Mouse (Mus musculus): ENCODE measurements around the gene Ptma.
"Not testable (repeated sequence)": the region's sequence is repeated elsewhere in the genome, so short reads cannot be mapped to it uniquely, and the experiment has no call there.

Ptma gene

DNA sequence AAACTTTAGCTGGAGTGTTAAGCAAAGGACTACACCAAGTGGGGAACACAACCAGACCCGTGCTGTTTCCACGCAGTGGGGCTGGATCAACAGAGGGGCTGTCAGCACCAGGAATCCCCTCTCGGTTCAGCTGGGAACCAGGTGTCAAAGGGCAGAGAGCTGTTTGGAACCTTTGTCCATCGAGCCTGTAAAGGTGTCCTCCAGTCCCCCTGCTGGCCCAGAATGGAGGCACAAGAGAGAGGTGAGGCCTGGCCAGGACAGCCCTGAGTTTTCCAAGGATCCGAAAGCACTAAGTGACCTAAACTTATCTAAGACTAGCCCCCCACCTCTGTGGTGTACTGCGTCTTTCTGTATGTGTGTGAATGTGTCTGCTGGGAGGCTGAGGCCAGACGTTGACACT is 6.2 kb upstream of the Ptma start:
- DNase-seq = peak; percentile 48 to 52

DNA sequence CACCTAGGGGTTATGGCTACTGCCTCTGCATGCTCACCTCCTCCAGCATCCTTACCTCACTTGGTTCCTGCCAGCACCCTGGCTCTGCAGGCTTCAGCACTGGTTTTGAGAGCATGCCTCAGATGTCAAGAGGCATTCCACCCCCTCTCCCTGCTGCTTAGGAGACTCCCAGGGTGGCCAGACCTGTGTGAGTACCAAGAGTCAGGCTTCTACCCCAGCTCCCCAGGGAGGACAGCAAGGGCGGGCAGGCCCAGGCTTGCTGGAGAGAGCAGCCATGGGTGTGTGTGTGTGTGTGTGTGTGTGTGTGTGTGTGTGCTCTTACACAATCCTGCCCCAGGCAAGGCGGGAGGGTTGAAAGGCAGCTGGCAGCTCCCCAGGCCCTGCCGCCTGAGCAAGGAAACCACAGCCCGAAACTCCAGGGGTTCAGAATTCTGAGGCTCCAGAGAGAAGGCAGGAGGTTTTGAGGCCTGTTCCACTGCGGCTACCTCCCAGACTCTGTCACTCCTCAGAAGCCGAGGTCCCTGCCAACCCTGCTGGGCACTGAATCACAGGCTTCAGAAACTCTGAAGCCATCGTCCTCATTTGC is 4.1 kb upstream of the Ptma start:
- DNase-seq = no peak

DNA sequence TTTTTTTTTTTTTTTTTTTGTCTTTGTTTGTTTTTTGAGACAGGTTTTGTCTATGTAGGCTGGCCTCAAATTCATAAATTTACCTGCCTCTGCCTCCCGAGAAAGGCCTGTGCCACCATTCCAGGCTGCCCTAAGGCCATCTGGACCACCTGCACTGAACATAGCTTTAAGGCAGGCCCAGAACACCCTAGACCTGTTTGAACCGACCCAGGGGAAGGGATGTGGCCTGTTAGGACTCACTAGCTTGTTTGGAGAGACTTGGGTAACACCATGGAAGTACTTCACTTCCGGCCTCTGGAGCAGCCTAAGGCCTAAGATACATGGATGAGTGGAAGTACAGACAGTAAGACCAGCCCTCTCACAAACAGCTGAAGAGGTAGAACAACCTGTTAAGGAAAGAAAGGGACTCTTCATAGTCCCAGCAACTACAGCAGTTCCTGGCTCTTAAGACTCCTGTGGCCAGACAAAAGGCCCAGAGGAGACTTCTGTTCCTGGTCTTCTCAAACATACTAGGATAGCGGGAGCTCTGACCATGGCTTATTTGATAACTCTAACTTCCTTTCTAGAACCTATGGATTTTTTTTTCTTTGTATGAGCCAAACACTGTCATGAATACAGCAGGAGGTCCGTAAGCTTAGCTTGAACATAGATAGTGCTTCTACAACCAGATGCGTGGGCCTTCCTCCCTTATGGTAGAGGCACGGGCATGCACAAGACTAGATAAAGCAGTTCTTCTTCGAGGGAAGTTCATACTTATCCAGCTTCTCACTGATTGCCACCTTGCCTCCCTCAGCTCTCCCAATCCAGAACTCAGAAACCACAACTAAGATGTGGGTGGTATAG is 2.5 kb upstream of the Ptma start:
- DNase-seq = no peak

DNA sequence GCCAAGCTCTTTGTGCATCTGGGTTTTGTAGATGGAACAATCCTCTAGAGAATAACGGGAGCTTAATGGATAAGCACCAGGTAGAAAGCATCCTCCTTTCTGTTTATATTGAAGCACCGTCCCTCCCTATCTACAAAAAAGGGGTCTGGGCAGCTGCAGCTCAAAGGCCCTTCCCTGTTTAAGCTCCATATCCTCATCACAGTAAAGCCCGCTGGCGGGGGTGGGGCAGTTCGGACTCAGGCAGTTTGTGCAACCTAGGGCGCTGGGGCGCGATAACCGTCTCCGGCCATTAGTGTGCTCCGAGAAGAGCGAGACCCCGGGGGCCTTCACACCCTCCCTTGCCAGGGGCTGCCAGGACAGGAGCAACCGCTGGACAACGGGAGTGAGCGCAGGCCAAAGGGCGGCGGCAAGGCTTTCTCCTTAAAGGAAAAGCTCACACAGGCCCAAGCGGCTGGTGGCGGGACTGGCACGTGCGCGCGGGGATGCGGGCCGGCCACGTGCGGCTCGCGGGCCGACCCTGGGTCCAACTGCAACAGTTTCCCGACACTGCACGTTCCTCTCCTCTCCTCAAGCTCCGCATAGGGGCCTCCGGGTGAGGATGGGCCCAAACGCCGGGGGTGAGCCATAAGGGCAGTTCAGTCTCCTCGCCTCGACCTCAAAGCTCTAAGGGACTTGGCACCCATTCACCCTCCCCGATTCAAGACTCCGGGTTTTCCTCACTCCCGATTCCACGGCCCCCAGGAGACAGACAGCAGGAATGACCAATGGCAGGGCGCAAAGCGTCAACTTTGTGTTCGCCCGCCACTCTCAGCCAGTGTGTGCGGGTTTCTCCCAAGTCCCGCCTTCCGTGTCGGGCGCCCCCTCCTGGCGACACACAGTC is 1.7 kb upstream of the Ptma start:
- DNase-seq = peak; percentile 98

DNA sequence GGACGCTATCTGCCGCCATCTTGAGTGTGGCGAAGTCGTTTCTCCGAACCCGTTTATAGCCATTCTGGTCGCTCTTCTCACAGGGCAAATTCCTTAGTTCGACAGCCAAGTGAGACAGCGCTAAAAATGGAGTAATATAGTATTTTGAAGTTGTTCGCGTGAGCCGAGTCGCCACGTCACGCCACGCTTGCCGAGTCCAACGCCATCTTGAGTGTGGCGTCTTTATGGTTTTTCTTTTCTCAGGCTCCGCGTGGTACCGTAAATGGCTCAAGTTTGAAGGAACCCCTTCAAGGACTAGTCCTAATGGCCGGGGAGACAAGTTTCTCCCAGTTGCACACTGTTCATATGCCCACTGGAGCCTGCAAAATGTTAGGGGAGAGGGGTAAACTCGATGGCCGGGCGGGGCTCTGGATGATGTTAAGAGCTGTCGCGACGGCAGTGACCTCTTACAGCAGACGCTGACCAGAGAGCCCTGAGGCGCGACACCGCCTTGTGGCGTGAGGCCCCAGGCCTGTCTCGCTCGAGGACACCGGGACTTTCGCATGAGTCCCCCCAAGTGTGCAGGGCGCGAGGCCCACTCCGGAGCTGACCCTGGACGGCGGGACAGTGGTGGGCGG is 919 bp upstream of the Ptma start:
- peak in 1 of 2 experiments; percentile 86 for DNase-seq

DNA sequence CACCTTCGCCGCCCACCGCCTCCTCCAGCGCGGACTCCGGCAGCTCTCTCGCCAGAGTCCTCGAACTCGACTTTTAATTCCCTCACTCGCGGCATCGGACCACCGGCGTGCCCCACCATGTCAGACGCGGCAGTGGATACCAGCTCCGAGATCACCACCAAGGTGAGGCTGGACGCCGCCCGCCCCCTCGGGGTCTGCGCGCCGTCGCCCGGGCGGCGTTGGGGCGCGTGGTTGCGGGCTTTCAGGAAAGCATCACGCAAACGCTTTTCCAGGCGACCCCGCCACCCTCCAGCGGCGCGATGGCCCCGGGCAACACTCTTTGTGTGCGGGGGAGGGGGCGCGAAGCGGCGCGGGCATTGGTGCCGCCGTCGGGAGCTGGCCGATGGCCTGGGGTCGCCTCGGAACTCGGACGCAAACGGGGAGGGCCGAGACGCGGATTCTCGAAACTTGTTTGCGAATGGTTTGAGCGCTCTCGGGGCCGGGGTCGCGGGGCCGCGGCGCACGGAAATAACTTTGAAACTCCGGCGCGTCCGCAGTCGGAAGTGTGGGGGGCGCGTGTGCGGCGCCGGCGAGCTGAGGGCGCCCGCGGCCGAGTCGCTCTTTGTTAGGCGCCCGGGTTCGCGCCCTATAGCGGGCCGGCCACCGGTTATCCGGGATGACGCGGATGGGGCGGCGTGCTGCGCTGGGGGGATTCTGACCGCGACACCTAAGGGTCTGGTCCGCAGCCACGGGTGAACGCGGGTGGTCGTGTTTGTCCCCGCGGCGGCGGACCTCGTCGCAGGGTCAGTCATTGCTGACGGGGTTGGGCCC is 468 bp downstream of the Ptma start:
- peak in 1 of 2 experiments; percentile 56 for DNase-seq

DNA sequence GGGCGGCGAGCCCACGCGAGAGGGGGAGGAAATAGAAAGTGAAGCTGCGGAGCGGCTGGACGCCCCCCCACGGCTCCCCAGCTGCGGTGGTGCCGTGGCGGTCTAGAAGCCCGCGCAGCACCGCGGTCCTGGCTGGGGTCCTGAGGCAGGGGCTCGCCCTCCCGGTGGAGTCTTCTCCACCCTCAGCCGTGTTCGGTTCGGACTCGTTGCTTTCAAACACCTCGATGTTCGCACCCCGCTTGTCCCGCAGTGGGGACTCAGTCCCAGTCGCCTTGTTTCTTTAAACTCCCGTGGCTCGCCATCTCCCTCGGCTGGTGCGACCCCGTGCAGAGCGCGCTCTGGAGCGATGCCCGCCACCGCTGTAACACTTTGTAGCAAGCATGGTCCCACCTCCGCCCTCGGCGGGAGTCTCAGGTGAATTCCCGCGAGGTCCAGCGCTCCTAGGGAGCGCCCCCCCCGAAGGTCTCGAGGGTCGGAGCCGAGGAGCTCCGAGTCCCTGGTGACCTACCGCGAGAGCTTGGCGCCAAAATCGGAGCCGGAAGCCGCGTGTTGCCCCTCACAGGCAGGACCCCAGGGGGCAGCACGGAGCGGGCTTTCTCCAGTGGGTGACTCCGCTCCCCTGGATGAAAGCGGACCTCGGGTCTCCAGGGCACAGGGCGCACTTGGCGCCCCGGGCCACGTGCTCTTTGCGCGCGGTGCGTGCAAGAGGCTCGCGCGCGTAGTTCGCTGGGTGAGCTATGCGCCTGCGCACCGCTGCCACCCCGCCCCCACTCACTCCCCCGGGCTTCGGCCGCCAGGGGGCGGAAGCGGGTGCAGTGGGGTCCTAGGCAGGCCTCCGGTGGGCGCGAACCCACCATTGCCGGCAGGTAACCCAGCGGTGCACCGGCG is 1.3 kb downstream of the Ptma start:
- peak; percentile 99 for DNase-seq

DNA sequence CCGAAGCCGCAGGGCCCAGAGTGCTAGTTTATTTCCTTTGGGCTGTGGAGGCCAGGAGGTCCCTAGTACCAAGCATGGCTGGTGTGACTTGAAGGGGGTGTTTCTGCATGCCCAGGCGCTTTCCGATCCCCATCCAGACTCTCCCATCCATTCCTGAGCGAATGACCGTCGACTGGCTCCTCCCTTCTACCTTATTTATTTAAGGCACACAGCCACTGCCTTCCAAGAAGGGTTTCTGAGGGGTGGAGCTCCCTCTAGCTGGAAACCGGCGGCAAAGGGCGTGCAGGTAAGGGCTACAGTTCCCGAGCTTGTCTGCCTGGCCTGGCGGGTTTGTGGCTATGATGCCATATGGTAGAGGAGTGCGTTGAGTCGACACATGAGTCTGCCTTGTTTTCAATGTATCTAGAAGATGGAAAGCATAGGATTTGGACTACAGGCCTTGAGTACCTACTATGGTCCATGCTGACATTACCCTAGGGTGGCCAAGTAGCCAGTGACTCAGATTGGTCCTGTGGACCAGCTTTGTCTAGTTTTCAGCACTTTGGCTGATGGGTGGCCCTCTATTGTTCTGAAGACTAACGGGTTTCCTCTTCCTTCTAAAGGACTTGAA is 2.1 kb downstream of the Ptma start:
- DNase-seq = peak in 1 of 2 experiments; percentile 51

DNA sequence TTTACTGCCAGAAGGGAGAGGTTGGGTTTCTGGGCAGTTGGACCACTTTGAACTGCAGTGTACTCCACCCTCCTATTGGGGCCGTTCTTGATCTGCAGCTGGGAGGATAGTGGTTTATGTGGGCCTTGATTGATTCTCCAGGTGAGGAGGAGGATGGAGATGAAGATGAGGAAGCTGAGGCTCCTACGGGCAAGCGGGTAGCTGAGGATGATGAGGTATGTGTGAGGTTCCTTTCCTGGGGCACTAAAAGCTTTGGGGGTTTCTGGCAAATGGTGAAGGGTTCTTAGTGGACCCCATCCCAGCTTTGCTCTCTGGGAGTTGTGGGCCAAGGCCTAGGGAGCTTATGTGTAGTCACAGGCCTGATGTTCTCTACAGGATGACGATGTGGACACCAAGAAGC is 3.1 kb downstream of the Ptma start:
- DNase-seq = peak; percentile 29 to 42

DNA sequence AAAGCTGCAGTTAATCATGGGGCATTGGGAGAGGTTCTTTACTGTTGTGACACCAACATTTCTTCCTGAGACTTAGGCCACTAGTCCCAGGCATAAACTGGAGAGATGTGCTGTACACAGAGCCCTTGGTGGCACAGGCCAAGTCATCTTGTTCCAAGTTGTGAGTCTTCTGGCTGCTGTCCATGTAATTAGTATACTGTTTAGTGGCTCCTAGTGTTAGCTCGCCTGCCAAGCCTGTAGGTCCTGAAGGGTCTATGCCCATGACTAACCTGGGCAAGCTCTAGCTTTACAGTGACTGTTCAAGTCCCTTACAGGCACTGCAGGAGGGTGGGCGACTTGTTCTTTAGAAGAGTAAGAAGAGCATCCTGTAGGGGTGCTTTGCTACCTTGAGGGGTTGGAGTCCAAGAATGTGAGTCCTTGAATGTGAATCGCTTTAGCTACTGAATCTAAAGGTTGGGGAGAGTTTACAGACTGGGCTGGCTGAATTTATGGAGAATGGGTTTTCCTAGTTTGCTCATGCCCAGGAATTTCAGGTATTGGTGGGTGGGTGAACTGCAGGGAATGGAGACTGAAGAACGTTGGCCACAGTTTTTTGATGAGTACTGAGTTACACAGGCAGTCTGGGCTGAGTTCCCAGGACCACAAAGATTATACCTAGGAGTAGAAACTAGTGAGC is 4.5 kb downstream of the Ptma start:
- peak; percentile 21 to 41 for DNase-seq

DNA sequence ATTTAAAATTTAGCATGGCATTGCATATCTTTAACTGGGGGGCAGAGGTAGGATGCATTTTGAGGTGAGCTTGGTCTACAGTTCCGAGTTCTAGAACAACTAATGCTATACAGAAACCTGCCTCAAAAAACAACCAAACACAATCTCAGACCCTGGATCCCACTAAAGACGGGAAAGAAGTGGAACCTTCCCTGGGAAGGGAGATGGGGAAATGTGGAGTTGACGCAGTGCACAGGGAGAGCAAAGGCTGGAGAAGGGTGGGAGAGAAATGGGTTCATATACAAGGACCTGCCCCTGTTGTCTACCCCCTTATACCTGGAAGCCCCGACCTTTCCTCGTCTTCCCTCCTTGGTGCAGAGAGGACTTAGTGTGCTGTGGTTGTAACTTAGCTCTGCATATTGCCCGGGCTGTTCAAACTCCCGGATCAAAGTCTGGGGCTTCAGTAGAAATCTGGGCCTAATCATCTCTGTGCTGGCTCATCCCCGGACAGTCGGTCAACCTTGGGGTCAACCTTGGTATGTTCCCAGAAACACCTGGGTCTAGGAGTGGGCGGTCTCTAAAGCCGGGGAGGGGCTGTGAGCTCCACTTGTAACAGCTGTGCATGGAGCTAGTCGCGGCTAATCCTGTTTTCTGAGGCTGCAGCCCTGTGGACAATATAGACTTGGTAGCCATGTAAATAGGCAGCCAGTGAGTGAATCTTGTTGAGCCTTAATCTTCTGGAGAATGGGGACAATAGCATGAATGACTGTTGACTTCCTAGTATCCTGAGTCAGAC is 5.2 kb downstream of the Ptma start:
- no peak for DNase-seq

DNA sequence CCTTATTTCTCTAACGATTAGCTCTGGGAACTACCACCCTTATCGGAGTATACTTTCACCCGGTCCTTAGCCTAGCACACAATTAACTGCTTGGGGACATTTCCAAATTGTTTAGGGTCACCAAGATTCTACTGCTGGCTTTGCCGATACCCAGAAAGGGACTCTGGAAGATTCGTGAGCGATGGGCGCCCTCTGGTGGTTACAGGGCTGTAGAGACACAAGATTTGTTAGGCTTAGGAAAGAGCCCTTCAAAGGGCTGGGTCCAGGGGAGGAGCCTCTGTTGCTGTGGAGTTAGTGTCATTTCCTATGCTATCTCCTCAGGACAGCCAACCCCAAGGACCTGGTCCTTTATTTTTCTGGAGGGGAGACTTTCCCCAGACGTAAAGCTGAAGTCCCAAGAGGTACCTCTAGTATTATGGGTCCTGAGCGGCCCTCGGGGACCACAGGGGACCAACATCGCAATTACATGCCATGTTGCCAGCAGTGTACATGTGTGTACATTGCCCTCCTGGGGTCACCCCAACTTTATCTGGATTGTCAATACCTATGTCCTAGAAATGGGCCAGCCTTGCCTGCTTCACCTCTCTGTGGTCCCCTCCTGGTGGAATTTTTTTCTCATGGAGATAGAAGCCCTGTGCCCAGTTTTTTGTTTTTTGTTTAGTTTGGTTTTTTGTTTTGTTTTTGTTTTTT is 6.0 kb downstream of the Ptma start:
- DNase-seq = peak; percentile 98

DNA sequence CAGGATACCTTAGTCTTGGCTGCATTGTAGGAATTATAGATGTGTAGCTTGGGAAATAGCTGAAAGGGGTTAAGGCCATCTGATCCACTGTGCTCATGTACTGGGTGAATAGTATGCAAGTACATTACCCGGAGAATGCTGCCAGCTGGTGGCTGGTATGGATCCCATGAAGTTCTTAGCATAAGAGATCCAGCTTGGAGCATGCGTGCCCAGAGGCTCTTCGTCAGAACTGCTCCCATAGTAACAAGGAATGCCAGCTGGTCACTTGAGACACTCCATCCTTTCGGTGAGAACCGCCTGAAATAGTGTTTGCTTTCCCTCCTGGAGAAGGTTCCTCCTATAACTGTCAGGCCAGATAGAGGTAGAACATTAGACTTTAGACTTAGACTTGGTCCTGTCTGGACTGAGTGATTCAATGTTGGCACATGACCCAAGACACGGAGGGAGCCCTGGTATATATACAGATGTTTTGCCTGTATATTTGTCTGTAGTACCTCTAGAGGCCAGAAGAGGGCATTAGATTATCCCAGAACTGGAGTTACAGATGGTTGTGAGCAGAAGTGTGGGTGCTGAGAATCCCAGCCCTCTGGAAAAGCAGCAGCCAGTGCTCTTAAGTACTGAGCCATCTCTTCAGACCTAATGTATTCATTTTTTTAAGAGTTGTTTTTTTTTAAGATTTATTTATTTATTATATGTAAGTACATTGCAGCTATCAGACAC is 7.0 kb downstream of the Ptma start:
- DNase-seq = peak in 1 of 2 experiments; percentile 26

DNA sequence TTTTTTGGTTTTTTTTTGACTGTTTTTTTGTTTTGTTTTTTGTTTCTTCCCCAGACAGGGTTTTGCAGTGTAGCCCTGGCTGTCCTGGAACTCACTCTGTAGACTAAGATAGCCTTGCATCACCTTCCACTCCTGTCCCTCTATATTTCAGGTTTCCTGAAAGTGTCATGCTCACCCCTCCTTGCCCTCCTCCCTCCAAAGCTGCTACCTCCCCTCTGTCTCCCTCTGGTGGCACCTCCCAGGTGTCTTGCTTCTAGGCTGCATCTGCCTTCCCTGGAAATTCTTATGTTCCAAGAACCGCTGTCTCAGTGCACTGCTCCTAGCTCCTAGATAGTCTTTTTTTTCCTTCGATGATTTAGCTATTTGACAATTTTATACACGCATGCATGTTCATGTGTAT is 11.9 kb downstream of the Ptma start:
- peak in 1 of 2 experiments; percentile 30 for DNase-seq

DNA sequence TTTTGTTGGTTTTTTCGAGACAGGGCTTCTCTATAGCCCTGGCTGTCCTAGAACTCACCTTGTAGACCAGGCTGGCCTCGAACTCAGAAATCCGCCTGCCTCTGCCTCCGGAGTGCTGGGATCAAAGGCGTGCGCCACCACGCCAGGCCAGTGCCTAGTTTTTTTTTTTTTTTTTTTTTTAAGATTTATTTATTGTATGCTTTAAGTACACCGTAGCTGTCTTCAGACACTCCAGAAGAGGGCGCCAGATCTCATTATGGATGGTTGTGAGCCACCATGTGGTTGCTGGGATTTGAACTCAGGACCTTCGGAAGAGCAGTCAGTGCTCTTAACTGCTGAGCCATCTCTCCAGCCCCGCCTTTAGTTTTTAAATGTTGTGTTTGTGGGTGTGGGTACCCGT is 13.1 kb downstream of the Ptma start:
- not testable (repeated sequence) for DNase-seq

DNA sequence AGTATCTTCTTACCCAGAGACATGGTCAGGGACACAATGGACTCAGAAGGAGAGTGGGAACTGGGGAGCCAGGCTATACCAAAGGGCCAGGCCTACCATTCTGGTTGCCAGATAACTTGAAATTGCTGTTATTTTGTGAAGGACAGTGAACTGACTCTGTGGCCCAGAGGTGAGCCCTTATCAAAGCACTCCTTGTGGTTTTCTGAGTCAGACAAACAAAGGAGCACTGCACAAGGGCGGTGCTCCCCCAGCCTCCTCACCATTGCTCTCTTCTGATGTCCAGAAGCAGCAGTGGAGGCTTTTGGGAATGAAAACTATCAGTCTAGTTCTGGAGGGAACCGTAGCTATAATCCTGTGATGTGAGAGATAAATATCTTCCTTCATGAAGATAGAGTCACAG is 16.1 kb downstream of the Ptma start:
- DNase-seq = no peak

DNA sequence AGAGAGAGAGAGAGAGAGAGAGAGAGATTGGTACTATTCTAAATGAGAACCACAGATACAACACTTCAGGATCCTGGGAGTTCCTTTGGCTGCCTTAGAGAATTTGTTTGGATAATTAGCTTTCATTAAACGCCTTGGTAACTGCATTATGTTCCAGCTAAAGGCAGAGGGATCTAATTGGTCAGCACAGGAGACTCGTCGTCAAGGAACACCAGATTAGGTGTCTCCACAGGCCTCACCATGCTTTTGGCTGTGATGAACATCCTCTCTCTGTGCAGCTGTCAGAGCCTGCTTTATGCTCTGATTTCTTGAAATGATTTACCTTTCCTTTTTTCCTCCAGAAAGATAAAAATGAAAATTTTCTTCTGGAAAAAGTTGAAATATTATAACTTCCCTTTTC is 20.3 kb downstream of the Ptma start:
- DNase-seq = no peak

DNA sequence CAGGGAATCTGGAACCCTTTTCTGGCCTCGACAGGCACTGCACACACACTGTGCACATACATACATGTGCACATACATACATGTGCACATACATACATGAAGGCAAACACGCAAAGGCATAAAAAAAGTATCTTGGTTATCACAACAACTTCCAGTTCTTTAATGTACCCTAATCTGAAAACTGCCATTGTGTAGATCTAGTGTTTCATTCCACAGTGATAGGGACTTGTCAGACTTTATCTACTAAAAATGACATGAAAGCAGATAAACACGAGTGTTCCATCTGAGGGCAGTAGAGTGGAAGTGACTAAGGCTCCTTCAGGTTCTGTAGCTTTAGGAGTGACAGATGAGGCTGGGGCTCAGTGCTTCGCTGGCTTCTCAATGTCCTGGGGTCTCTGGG is 24.8 kb downstream of the Ptma start:
- no peak for DNase-seq

Measured in B cell, adult 2 months (primary cell).